Mouse (Mus musculus) MEL (cell line): Measurements from ENCODE around the gene Ankrd44. TPM values are rescaled to one million over a fixed set of nuclear protein-coding genes. Genes with fewer than 3 reads are reported as not detected.

Source experiments
- DNase-seq: peaks from one replicate; pipeline ENCODE4 v3.0.0; 2011; ENCODE audit warnings: low read depth, low spot score
- H3K27ac ChIP-seq: 2 replicates; pipeline ENCODE4 v1.5.1; 2012; ENCODE audit warnings: low read depth, mild to moderate bottlenecking, control low read depth, low read length, moderate library complexity; ENCODE audit not compliant: control insufficient read depth
- H3K27me3 ChIP-seq, 2 experiments: fragments of 150-350 bp in 1 of 2; sonication (generic) in 1 of 2; 2 replicates each; pipeline ENCODE4 v1.6.1; 2012; ENCODE audit warnings: low read length in 2 of 2, mild to moderate bottlenecking in 2 of 2, improper control_type of control experiment in 1 of 2, moderate library complexity in 1 of 2; ENCODE audit not compliant: insufficient read depth in 2 of 2, control insufficient read depth in 1 of 2
- H3K36me3 ChIP-seq, 2 experiments: 2 replicates each; pipeline ENCODE4 v1.6.1; 2012 to 2014; ENCODE audit warnings: low read length in 2 of 2, improper control_type of control experiment in 1 of 2, inconsistent platforms in 1 of 2, mild to moderate bottlenecking in 1 of 2; ENCODE audit not compliant: insufficient read depth in 2 of 2, control insufficient read depth in 1 of 2
- H3K4me1 ChIP-seq, 2 experiments: fragments of 150-350 bp in 1 of 2; sonication (generic) in 1 of 2; 2 replicates each; pipeline ENCODE4 v1.6.1; 2012; ENCODE audit warnings: low read length in 2 of 2, improper control_type of control experiment in 1 of 2, mild to moderate bottlenecking in 1 of 2; ENCODE audit not compliant: insufficient read depth in 2 of 2, control insufficient read depth in 1 of 2
- H3K4me3 ChIP-seq, 2 experiments: fragments of 150-350 bp in 1 of 2; sonication (generic) in 1 of 2; 2 replicates each; pipeline ENCODE4 v1.5.1; 2012; ENCODE audit warnings: low read depth in 2 of 2, low read length in 2 of 2, mild to moderate bottlenecking in 2 of 2, moderate library complexity in 2 of 2, control low read depth in 1 of 2, improper control_type of control experiment in 1 of 2; ENCODE audit not compliant: control insufficient read depth in 1 of 2, insufficient read depth in 1 of 2
- H3K79me2 ChIP-seq: 2 replicates; pipeline ENCODE4 v1.6.1; 2012; ENCODE audit warnings: mild to moderate bottlenecking, low read length, moderate library complexity; ENCODE audit not compliant: control insufficient read depth, poor library complexity, insufficient read depth
- H3K9ac ChIP-seq: 2 replicates; pipeline ENCODE4 v1.6.1; 2012; ENCODE audit warnings: low read depth, mild to moderate bottlenecking, control low read depth, low read length, moderate library complexity; ENCODE audit not compliant: control insufficient read depth, poor library complexity, severe bottlenecking
- H3K9me3 ChIP-seq: fragments of 150-350 bp; sonication (generic); replicated peaks from 2 replicates; pipeline ENCODE4 v1.6.1; 2012; ENCODE audit warnings: mild to moderate bottlenecking, low read length, improper control_type of control experiment, moderate library complexity; ENCODE audit not compliant: insufficient read depth
- BHLHE40 ChIP-seq: IDR thresholded peaks from 2 replicates; pipeline ENCODE4 v1.6.1; 2012; ENCODE audit warnings: low read depth, mild to moderate bottlenecking, inconsistent platforms, low read length, improper control_type of control experiment, borderline replicate concordance
- CHD1 ChIP-seq: IDR thresholded peaks from 2 replicates; pipeline ENCODE4 v1.6.1; 2012; ENCODE audit warnings: low read depth, mild to moderate bottlenecking, inconsistent platforms, low read length, improper control_type of control experiment
- CHD2 ChIP-seq: IDR thresholded peaks from 2 replicates; pipeline ENCODE4 v1.6.1; 2011; ENCODE audit warnings: low read length, improper control_type of control experiment
- CTCF ChIP-seq, 3 experiments: IDR thresholded peaks in 2 of 3; conservative IDR thresholded peaks in 1 of 3; 2 replicates each; pipeline ENCODE4 v1.5.1; 2011 to 2012; ENCODE audit warnings: low read length in 3 of 3, low read depth in 2 of 3, mild to moderate bottlenecking in 2 of 3, improper control_type of control experiment in 1 of 3, inconsistent platforms in 1 of 3, mixed read lengths in 1 of 3, moderate library complexity in 1 of 3; ENCODE audit not compliant: control insufficient read depth in 1 of 3, insufficient read depth in 1 of 3, poor library complexity in 1 of 3, severe bottlenecking in 1 of 3
- E2F4 ChIP-seq: IDR thresholded peaks from 2 replicates; pipeline ENCODE4 v1.6.1; 2011; ENCODE audit warnings: low read depth, low read length, improper control_type of control experiment, borderline replicate concordance
- ELF1 ChIP-seq: IDR thresholded peaks from 2 replicates; pipeline ENCODE4 v1.6.1; 2014; ENCODE audit warnings: low read depth, mild to moderate bottlenecking, inconsistent platforms, low read length, improper control_type of control experiment, moderate library complexity
- ETS1 ChIP-seq: IDR thresholded peaks from 2 replicates; pipeline ENCODE4 v1.6.1; 2012; ENCODE audit warnings: low read depth, mild to moderate bottlenecking, inconsistent platforms, low read length, improper control_type of control experiment, moderate library complexity
- GABPA ChIP-seq: IDR thresholded peaks from 2 replicates; pipeline ENCODE4 v1.6.1; 2012; ENCODE audit warnings: low read depth, mild to moderate bottlenecking, inconsistent platforms, low read length, improper control_type of control experiment, moderate library complexity
- HCFC1 ChIP-seq: IDR thresholded peaks from 2 replicates; pipeline ENCODE4 v1.6.1; 2012; ENCODE audit warnings: low read depth, mild to moderate bottlenecking, inconsistent platforms, low read length, improper control_type of control experiment, moderate library complexity
- MAX ChIP-seq: IDR thresholded peaks from 2 replicates; pipeline ENCODE4 v1.6.1; 2011; ENCODE audit warnings: low read length, improper control_type of control experiment
- MYC ChIP-seq: IDR thresholded peaks from 2 replicates; pipeline ENCODE4 v1.6.1; 2011; ENCODE audit warnings: low read depth, mild to moderate bottlenecking, low read length, improper control_type of control experiment, moderate library complexity
- NELFE ChIP-seq: IDR thresholded peaks from 2 replicates; pipeline ENCODE4 v1.6.1; 2011; ENCODE audit warnings: low read depth, low read length, improper control_type of control experiment
- POLR2A ChIP-seq, 2 experiments: IDR thresholded peaks; 2 replicates each; pipeline ENCODE4 v1.6.1; 2011 to 2012; ENCODE audit warnings: low read length in 2 of 2, mild to moderate bottlenecking in 2 of 2, control low read depth in 1 of 2, improper control_type of control experiment in 1 of 2, low read depth in 1 of 2, moderate library complexity in 1 of 2; ENCODE audit not compliant: control insufficient read depth in 1 of 2, insufficient read depth in 1 of 2, poor library complexity in 1 of 2
- POLR2AphosphoS2 ChIP-seq: IDR thresholded peaks from 2 replicates; pipeline ENCODE4 v1.6.1; 2011; ENCODE audit warnings: low read length, improper control_type of control experiment
- RCOR1 ChIP-seq: IDR thresholded peaks from 2 replicates; pipeline ENCODE4 v1.6.1; 2012; ENCODE audit warnings: low read depth, mild to moderate bottlenecking, inconsistent platforms, low read length, improper control_type of control experiment
- SMC3 ChIP-seq: IDR thresholded peaks from 2 replicates; pipeline ENCODE4 v1.6.1; 2011; ENCODE audit warnings: low read depth, low read length, improper control_type of control experiment
- TAL1 ChIP-seq: IDR thresholded peaks from 2 replicates; pipeline ENCODE4 v1.6.1; 2012; ENCODE audit warnings: mild to moderate bottlenecking, inconsistent platforms, low read length, moderate library complexity, mixed read lengths
- TCF12 ChIP-seq: IDR thresholded peaks from 2 replicates; pipeline ENCODE4 v1.6.1; 2014; ENCODE audit warnings: low read depth, mild to moderate bottlenecking, inconsistent platforms, low read length, improper control_type of control experiment, moderate library complexity
- UBTF ChIP-seq: IDR thresholded peaks from 2 replicates; pipeline ENCODE4 v1.6.1; 2012; ENCODE audit warnings: low read depth, mild to moderate bottlenecking, inconsistent platforms, low read length, improper control_type of control experiment, moderate library complexity, borderline replicate concordance; ENCODE audit not compliant: insufficient read depth
- USF2 ChIP-seq, 2 experiments: IDR thresholded peaks; 2 replicates each; pipeline ENCODE4 v1.6.1; 2011 to 2012; ENCODE audit warnings: improper control_type of control experiment in 2 of 2, low read length in 2 of 2, borderline replicate concordance in 1 of 2, inconsistent platforms in 1 of 2, low read depth in 1 of 2, mild to moderate bottlenecking in 1 of 2; ENCODE audit not compliant: insufficient read depth in 1 of 2
- ZKSCAN1 ChIP-seq: IDR thresholded peaks from 2 replicates; pipeline ENCODE4 v1.6.1; 2012; ENCODE audit warnings: low read depth, mild to moderate bottlenecking, inconsistent platforms, low read length, improper control_type of control experiment, moderate library complexity
- polyA plus RNA-seq, 2 experiments: library from polyadenylated mRNA; stranded (reverse) in 1 of 2; unstranded in 1 of 2; fragments of >175 nt in 1 of 2; fragments of >200 nt in 1 of 2; gene quantifications; 2 replicates each; pipeline versions ENCODE4 v1.2.1 to v1.2.4; 2012; ENCODE audit warnings: low replicate concordance in 2 of 2, low read depth in 1 of 2; ENCODE audit not compliant: insufficient read length in 2 of 2, insufficient read depth in 1 of 2, missing spikeins in 1 of 2
- total RNA-seq: library from RNA; depleted of rRNA; stranded (reverse); fragments of 300-350 nt; gene quantifications from 2 replicates; pipeline ENCODE4 v1.2.3, GENCODE M21; 2012

Ankrd44 gene
- total and polyA plus RNA-seq, 3 experiments, result 2.3 to 4.4 TPM; not detected in 1

GRCm38 (mm10) chr1:54614963-54615362, 311.2 kb downstream of the Ankrd44 start:
- no peaks in the 10 kb centered on the region for H3K9me3 ChIP-seq
- TF ChIP-seq POLR2AphosphoS2, result no peak
- TF ChIP-seq MAX, result no peak
- TF ChIP-seq HCFC1, result no peak
- no peak for TF ChIP-seq GABPA
- no peak for TF ChIP-seq E2F4
- TF ChIP-seq CHD2, result no peak
- no peak for TF ChIP-seq NELFE
- TF ChIP-seq ETS1, result no peak
- TF ChIP-seq USF2 (IDR thresholded peaks at IDR 0.05; ENCODE audit: borderline replicate concordance in 1 of 2, insufficient read depth in 1 of 2, low read depth in 1 of 2, low read length in 2 of 2), result no peak
- TF ChIP-seq TAL1, result no peak
- TF ChIP-seq RCOR1, result no peak
- no peak for TF ChIP-seq UBTF
- TF ChIP-seq ZKSCAN1, result no peak
- TF ChIP-seq CHD1, result no peak
- TF ChIP-seq BHLHE40, result no peak
- no peak overlapping the region for H3K4me3 ChIP-seq
- H3K9ac ChIP-seq, result no peak overlapping the region
- H3K4me1 ChIP-seq, result no peaks in the 10 kb centered on the region
- H3K36me3 ChIP-seq, result no peaks in the 10 kb centered on the region
- no peaks in the 10 kb centered on the region; a peak in 1 of 4 replicates for H3K27me3 ChIP-seq
- H3K79me2 ChIP-seq, result no peaks in the 10 kb centered on the region
- no peak for DNase-seq
- H3K27ac ChIP-seq, result no peak overlapping the region

GRCm38 (mm10) chr1:54612344-54612743, 313.8 kb downstream of the Ankrd44 start:
- Histone ChIP-seq H3K4me3 (no peak overlapping the region), H3K9me3 (no peaks in the 10 kb centered on the region), H3K27me3 (no peaks in the 10 kb centered on the region; a peak in 1 of 4 replicates)
- TF ChIP-seq TCF12 (no peak), CTCF (IDR thresholded peaks at IDR 0.05 in 2 of 3, conservative IDR thresholded peaks at IDR 0.05 in 1 of 3; ENCODE audit: control insufficient read depth in 1 of 3, insufficient read depth in 1 of 3, low read depth in 2 of 3, low read length in 3 of 3, poor library complexity in 1 of 3, severe bottlenecking in 1 of 3) (no peak), RCOR1 (no peak), SMC3 (no peak), CHD1 (no peak), MYC (no peak), POLR2A (IDR thresholded peaks at IDR 0.05; ENCODE audit: control insufficient read depth in 1 of 2, insufficient read depth in 1 of 2, low read depth in 1 of 2, low read length in 2 of 2, poor library complexity in 1 of 2) (no peak), ELF1 (no peak), ZKSCAN1 (no peak)
- TF ChIP-seq, all 39 proteins: peak for 0
- Histone ChIP-seq H3K36me3 (no peaks in the 10 kb centered on the region), H3K79me2 (no peaks in the 10 kb centered on the region), H3K4me1 (no peaks in the 10 kb centered on the region), H3K27ac (no peak overlapping the region), H3K9ac (no peak overlapping the region)
- no peak for DNase-seq
